Mouse (Mus musculus) v-Abl transformed pro-B cells (cell line): ENCODE measurements around the gene Cdkn2aip.

ENCODE experiments used
- in situ Hi-C, 2 experiments: fragments of 400-800 bp; cut with MboI; formaldehyde crosslinking; loops; one replicate each; pipeline ENCODE4 v1.15.1; 2025; ENCODE audit not compliant: unreplicated experiment in 2 of 2

The Cdkn2aip gene

DNA sequence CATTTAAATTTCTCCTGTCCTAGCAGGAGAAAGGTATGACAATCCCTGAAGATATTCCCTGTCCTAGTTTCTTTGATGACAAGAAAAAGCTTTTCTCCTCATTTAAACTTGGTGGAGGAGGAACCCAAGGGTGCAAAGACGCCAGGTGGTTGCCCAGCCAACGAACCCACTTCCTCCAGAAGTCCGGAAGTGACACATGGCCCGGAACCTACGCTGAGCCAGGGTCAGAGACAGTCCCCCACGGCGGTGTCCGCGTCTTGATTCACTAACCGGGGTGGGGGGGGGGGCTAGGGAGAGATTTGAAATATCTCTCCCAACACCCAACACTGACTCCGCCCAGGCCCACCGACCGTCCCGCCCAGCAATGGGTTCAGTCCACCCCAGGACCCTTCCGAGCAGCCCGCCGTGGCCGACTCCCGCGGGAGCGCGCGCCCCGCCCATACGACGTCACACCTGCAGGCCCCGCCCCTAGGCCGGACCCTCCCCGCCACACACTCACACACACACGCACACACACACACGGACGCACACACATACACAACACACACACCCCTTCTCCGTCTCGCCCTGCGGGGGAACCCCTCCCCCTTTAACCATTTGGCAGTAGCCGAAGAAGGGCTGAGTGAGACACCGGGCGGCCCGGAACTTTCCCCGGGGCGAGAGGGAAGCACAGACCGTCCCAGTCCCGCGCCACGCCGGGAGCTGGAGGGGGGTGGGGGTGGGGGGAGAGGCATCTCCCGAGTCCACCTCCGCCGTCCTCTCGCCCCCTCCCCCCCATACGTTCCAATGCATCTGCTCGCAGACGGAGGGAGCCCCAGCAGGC is 40.2 kb downstream of the Cdkn2aip start:
- in situ Hi-C loops: loop anchor here in 1 of 2 experiments (10.0 kb wide), 1 partner anchor 1679 kb away; the partner anchor contains the start of gene Lrp2bp

DNA sequence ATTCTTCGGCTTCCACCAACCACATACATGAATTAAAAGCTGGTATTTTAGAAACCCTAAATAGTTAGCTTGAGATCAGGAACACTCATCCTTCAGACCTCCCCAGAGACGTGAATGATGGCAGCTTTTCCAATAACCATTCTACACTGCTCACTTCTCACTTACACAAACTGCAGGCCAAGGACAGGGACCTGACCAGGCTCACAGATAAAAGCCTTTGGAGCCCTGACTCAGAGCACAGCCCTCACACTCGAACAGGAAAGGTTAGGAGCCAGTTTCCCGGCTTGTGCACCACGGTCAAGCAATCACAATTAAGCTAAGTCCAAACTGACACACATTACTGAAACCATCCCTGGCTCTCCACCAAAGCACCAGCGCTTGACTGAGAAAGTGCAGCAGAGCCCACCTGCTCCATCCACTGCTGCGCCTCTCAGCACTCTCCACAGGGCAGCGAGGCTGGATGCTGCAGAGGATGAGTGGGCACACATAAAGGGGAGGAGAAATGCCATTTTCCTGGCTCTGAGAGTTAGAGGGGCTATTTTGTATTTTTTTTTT is 49.4 kb downstream of the Cdkn2aip start:
- in situ Hi-C loops: no loop called here

DNA sequence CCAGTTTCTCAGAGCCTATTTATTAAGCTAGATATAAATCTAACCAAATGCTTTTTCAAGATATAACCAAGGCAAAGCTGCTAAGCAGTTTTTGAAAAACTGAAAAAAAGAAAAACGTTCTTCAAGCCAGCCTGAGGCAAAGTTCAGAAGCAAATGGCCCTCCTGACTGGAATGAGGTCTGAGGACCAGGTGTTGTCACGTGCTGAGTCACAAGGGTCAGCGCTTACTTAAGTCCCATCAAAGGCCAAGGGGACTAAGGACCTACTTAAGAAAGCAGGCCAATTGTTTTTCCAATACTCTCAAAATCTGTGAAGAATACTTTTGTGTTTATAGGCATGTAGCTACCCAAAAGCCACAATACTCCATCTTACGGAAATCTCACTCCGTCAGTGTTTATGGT is 50.5 kb downstream of the Cdkn2aip start:
- in situ Hi-C loops: no loop called here

- in situ Hi-C loops: no loop called here
These were observed 51.0 kb downstream of the Cdkn2aip start for GRCm38 (mm10) chr8:47662716-47663115.

- in situ Hi-C loops: no loop called here
These were observed 53.3 kb downstream of the Cdkn2aip start for GRCm38 (mm10) chr8:47660394-47660793.

- in situ Hi-C loops: no loop called here
These were observed 54.3 kb downstream of the Cdkn2aip start for GRCm38 (mm10) chr8:47659463-47659862.
